Mouse (Mus musculus) layer of hippocampus, adult 9-11 months (tissue): Measurements from ENCODE around the gene Ciapin1.
A peak's percentile ranks its signal among the peaks of the same experiment; 100 is the strongest.

Experiments
- DNase-seq: peaks from one replicate; pipeline ENCODE4 v3.0.0; 2022

Ciapin1 gene

GRCm38 (mm10) chr8:94778036-94778435 is 60.1 kb downstream of the Ciapin1 start:
- no peak for DNase-seq

- no peak for DNase-seq
These were observed 61.8 kb downstream of the Ciapin1 start for GRCm38 (mm10) chr8:94776346-94776745.

GRCm38 (mm10) chr8:94774601-94775000 is 63.6 kb downstream of the Ciapin1 start:
- no peak for DNase-seq

- peak; percentile 82 for DNase-seq
These were observed 64.4 kb downstream of the Ciapin1 start for GRCm38 (mm10) chr8:94773700-94774171.

GRCm38 (mm10) chr8:94773048-94773447 is 65.1 kb downstream of the Ciapin1 start:
- no peak for DNase-seq

- peak; percentile 91 for DNase-seq
These were observed 66.1 kb downstream of the Ciapin1 start, which contains the start of gene Cx3cl1 for GRCm38 (mm10) chr8:94771941-94772670. TSS of gene Cx3cl1 (plus strand) at chr8:94772009.

- no peak for DNase-seq
These were observed 67.2 kb downstream of the Ciapin1 start for GRCm38 (mm10) chr8:94770945-94771344.
